Mouse (Mus musculus) liver, postnatal 0 days (tissue): ENCODE measurements around the gene Ints13. TPM values are rescaled to one million over a fixed set of nuclear protein-coding genes. Genes with fewer than 3 reads are reported as not detected.

Source experiments
- ATAC-seq: fragments of 200-750 bp; cut with Nextera tagmentation; 2 replicates; pipeline ENCODE4 v1.8.0; 2017; ENCODE audit warnings: mild to moderate bottlenecking, moderate library complexity
- DNase-seq: peaks from one replicate; pipeline ENCODE4 v3.0.0-alpha.2; 2016
- H3K27ac ChIP-seq: fragments of 300-500 bp; sonication (generic); 2 replicates; pipeline ENCODE4 v1.5.1; 2014; ENCODE audit warnings: antibody characterized with exemption, moderate library complexity, mild to moderate bottlenecking, low read depth
- H3K27me3 ChIP-seq: fragments of 300-500 bp; sonication (generic); 2 replicates; pipeline ENCODE4 v1.6.1; 2014; ENCODE audit warnings: low read length, control low read depth, mixed read lengths; ENCODE audit not compliant: insufficient read depth
- H3K36me3 ChIP-seq: fragments of 300-500 bp; sonication (generic); replicated peaks from 2 replicates; pipeline ENCODE4 v1.6.1; 2014; ENCODE audit warnings: mild to moderate bottlenecking, control low read depth, low read length, moderate library complexity, mixed read lengths; ENCODE audit not compliant: insufficient read depth
- H3K4me1 ChIP-seq: fragments of 300-500 bp; sonication (generic); 2 replicates; pipeline ENCODE4 v1.6.1; 2014; ENCODE audit warnings: antibody characterized with exemption, mild to moderate bottlenecking, control low read depth; ENCODE audit not compliant: insufficient read depth
- H3K4me2 ChIP-seq: fragments of 300-500 bp; sonication (generic); 2 replicates; pipeline ENCODE4 v1.6.1; 2014; ENCODE audit warnings: low read depth, mild to moderate bottlenecking, low read length, moderate library complexity, mixed read lengths
- H3K4me3 ChIP-seq: fragments of 300-500 bp; sonication (generic); 2 replicates; pipeline ENCODE4 v1.5.1; 2014; ENCODE audit warnings: low read depth, low read length
- H3K9ac ChIP-seq: fragments of 300-500 bp; sonication (generic); replicated peaks from 2 replicates; pipeline ENCODE4 v1.6.1; 2014; ENCODE audit warnings: mild to moderate bottlenecking, moderate library complexity
- H3K9me3 ChIP-seq: fragments of 300-500 bp; sonication (generic); 2 replicates; pipeline ENCODE4 v1.6.1; 2016; ENCODE audit warnings: mild to moderate bottlenecking, control low read depth, low read length, mixed read lengths
- CTCF ChIP-seq: sonication (generic); IDR thresholded peaks from 2 replicates; pipeline ENCODE4 v1.5.1; 2016; ENCODE audit warnings: antibody characterized with exemption, low read depth
- EP300 ChIP-seq: IDR thresholded peaks from 2 replicates; pipeline ENCODE4 v1.6.1; 2016; ENCODE audit warnings: antibody characterized with exemption, low read depth, mild to moderate bottlenecking
- WGBS: fragments of 180-500 bp; shearing (Covaris S2); extraction: QIAGEN DNeasy Blood & Tissue Kit; methylation state at CpG from one replicate; pipeline ENCODE4 v1.1.7; 2014; ENCODE audit not compliant: insufficient replicate concordance; 5-methylcytosine and 5-hydroxymethylcytosine counted together
- polyA plus RNA-seq: library from polyadenylated mRNA; unstranded; fragments of >200 nt; fragmentation: Nextera tagmentation; extraction: Ambion mirVana; gene quantifications from 2 replicates; pipeline ENCODE4 v1.2.1, GENCODE M21; 2015

The Ints13 gene
- polyA plus RNA-seq, 1 experiment from 2014 or later, result 17.6 TPM

- 78% methylated on average over 4 of the region's 4 CpGs for WGBS
- no peaks in the 10 kb centered on the region for H3K36me3 ChIP-seq
- H3K27me3 ChIP-seq, result no peaks in the 10 kb centered on the region
- no peak overlapping the region for H3K4me3 ChIP-seq
- no peaks in the 10 kb centered on the region for H3K4me1 ChIP-seq
- H3K4me2 ChIP-seq, result no peak overlapping the region
- no peaks in the 10 kb centered on the region for H3K9me3 ChIP-seq
- TF ChIP-seq CTCF (no peak), EP300 (no peak)
- DNase-seq (no peak), ATAC-seq (no peak)
- H3K27ac ChIP-seq, result no peak overlapping the region
- no peak overlapping the region for H3K9ac ChIP-seq
Observed at GRCm38 (mm10) chr6:146537111-146537510, 40.5 kb downstream of the Ints13 start.

- ATAC-seq (no peak), DNase-seq (no peak)
- Histone ChIP-seq H3K27me3 (no peaks in the 10 kb centered on the region), H3K4me2 (no peak overlapping the region), H3K9ac (no peak overlapping the region), H3K27ac (no peak overlapping the region), H3K4me1 (no peaks in the 10 kb centered on the region; the same call in 1 of the 2 replicates), H3K9me3 (no peaks in the 10 kb centered on the region), H3K36me3 (no peaks in the 10 kb centered on the region), H3K4me3 (no peak overlapping the region)
- TF ChIP-seq EP300 (no peak), CTCF (no peak)
- 76% methylated on average over 5 of the region's 5 CpGs for WGBS
Observed at GRCm38 (mm10) chr6:146535501-146535900, 42.1 kb downstream of the Ints13 start.

DNA sequence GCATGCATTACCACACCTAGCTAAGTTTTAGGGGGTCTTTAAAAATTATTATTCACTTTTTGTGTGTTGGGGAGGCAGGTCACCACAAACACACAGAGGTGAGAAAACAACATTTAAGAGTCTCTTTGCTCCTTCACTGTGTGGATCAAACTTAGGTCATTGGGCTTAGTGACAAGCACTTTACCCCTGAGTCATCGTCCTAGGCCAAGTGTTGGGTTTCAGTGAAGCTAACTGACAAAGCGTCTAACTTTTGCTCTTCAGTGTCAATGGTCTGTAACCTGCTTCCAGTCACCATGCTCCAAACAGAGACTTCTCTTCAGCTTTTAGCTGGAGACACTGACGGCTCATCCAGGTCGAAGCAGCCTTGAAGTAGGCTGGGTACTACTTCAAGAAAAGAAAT is 44.5 kb downstream of the Ints13 start:
- H3K27ac ChIP-seq, result no peak overlapping the region
- no peak for DNase-seq
- no peak overlapping the region for H3K4me3 ChIP-seq
- no peak overlapping the region for H3K4me2 ChIP-seq
- no peaks in the 10 kb centered on the region for H3K36me3 ChIP-seq
- no peak for TF ChIP-seq CTCF
- no peak for TF ChIP-seq EP300
- whole genome bisulfite sequencing, result 78% methylated on average over 4 of the region's 4 CpGs
- peaks cover 5% of the 10 kb centered on the region for H3K4me1 ChIP-seq
- no peaks in the 10 kb centered on the region for H3K27me3 ChIP-seq
- no peak overlapping the region for H3K9ac ChIP-seq
- no peaks in the 10 kb centered on the region for H3K9me3 ChIP-seq
- ATAC-seq, result no peak

DNA sequence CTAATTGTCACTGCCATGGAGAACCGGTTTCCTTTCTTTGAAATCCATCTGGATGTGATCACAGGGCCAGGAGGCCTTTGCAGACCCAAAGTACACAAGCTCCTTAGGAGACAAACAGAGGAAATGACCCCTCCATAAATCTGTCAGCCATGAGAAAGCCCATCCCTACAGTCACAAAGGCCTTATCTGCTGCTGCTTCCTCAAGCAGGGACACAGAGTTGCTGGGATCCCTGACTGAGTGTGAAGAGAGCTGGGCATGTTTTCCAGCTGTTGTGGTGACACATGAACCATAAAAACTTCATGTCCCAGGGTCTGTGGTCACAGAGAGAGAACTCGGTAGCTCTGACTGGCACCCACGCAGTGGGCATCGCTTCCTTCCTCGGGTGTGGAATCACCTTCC is 46.9 kb downstream of the Ints13 start:
- H3K27ac ChIP-seq, result 0 out of 2 replicates have a peak overlapping the region, but pooled peaks have one; percentile 16
- H3K9ac ChIP-seq, result no peak overlapping the region
- H3K9me3 ChIP-seq, result no peaks in the 10 kb centered on the region
- H3K4me3 ChIP-seq, result no peak overlapping the region
- H3K27me3 ChIP-seq, result no peaks in the 10 kb centered on the region
- ATAC-seq (peak; percentile 59), DNase-seq (no peak)
- WGBS, result 38% methylated on average over 5 of the region's 5 CpGs
- peaks cover 5% of the 10 kb centered on the region for H3K4me1 ChIP-seq
- TF ChIP-seq EP300 (peak; percentile 54; the same call in 1 of the 2 replicates), CTCF (no peak)
- H3K4me2 ChIP-seq, result no peak overlapping the region
- no peaks in the 10 kb centered on the region for H3K36me3 ChIP-seq

DNA sequence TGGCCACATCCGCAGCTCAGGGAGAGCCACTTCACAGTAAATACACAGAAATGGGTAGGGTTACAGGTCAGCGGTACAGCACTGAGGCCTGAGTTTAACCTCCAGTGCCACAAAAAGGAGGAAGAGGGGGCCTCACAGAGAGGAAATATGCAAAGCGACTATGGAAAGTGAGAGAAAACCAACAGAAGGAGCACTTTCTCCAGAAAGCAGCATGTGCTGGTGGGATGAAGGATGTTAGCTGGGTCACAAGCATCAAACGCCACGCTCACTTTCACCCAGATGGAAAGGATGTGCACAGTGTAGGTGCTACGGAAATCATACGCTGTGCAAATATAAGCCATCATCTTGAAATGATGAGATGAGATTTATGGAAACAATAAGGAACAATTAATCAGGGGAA is 47.3 kb downstream of the Ints13 start:
- Histone ChIP-seq H3K4me3 (no peak overlapping the region), H3K4me2 (no peak overlapping the region), H3K9ac (no peak overlapping the region), H3K27me3 (no peaks in the 10 kb centered on the region), H3K27ac (no peak overlapping the region), H3K4me1 (peaks cover 5% of the 10 kb centered on the region), H3K36me3 (no peaks in the 10 kb centered on the region), H3K9me3 (no peaks in the 10 kb centered on the region)
- peak; percentile 40 for ATAC-seq
- no peak for DNase-seq
- WGBS, result 49% methylated on average over 7 of the region's 7 CpGs
- TF ChIP-seq EP300 (no peak), CTCF (no peak)

- DNase-seq (no peak), ATAC-seq (no peak)
- no peaks in the 10 kb centered on the region for H3K27me3 ChIP-seq
- no peaks in the 10 kb centered on the region for H3K36me3 ChIP-seq
- H3K27ac ChIP-seq, result no peak overlapping the region
- no peak overlapping the region for H3K4me2 ChIP-seq
- no peak overlapping the region for H3K4me3 ChIP-seq
- H3K9ac ChIP-seq, result no peak overlapping the region
- 79% methylated on average over 2 of the region's 2 CpGs for WGBS
- peaks cover 5% of the 10 kb centered on the region for H3K4me1 ChIP-seq
- no peaks in the 10 kb centered on the region for H3K9me3 ChIP-seq
- no peak for TF ChIP-seq CTCF
- no peak for TF ChIP-seq EP300
Observed at GRCm38 (mm10) chr6:146527537-146527936, 50.1 kb downstream of the Ints13 start.

GRCm38 (mm10) chr6:146525500-146525899 is 52.1 kb downstream of the Ints13 start:
- TF ChIP-seq EP300 (no peak), CTCF (no peak)
- Histone ChIP-seq H3K36me3 (no peaks in the 10 kb centered on the region), H3K9me3 (no peaks in the 10 kb centered on the region; the same call in 1 of the 2 replicates), H3K27me3 (no peaks in the 10 kb centered on the region), H3K4me2 (no peak overlapping the region), H3K4me3 (no peak overlapping the region), H3K9ac (no peak overlapping the region), H3K27ac (no peak overlapping the region), H3K4me1 (peaks cover 5% of the 10 kb centered on the region)
- DNase-seq (no peak), ATAC-seq (no peak)
- WGBS, result 50% methylated on average over 2 of the region's 2 CpGs
